Mouse (Mus musculus): ENCODE results near the gene Ccdc34.
"Not testable (repeated sequence)": the region's sequence is repeated elsewhere in the genome, so short reads cannot be mapped to it uniquely, and the experiment has no call there.

Ccdc34 gene

GRCm38 (mm10) chr2:110077655-110078054 is 60.0 kb downstream of the Ccdc34 start:
- no peak for DNase-seq (ENCODE audit: low spot score)

- DNase-seq (ENCODE audit: low spot score) = no peak
Observed at GRCm38 (mm10) chr2:110080532-110080931, 62.9 kb downstream of the Ccdc34 start.

GRCm38 (mm10) chr2:110082975-110083374 is 65.4 kb downstream of the Ccdc34 start:
- DNase-seq (ENCODE audit: low spot score) = no peak

- no peak for DNase-seq (ENCODE audit: low spot score)
Observed at GRCm38 (mm10) chr2:110085701-110086143, 68.1 kb downstream of the Ccdc34 start.

GRCm38 (mm10) chr2:110114133-110114532 is 96.5 kb downstream of the Ccdc34 start:
- no peak for DNase-seq (ENCODE audit: low spot score)

GRCm38 (mm10) chr2:110129396-110129795 is 111.8 kb downstream of the Ccdc34 start:
- no peak for DNase-seq (ENCODE audit: low spot score)

- DNase-seq (ENCODE audit: low spot score) = no peak
Observed at GRCm38 (mm10) chr2:110131573-110131972, 114.0 kb downstream of the Ccdc34 start.

- no peak for DNase-seq (ENCODE audit: low spot score)
Observed at GRCm38 (mm10) chr2:110133356-110134115, 115.9 kb downstream of the Ccdc34 start.

GRCm38 (mm10) chr2:110134765-110135594 is 117.4 kb downstream of the Ccdc34 start:
- no peak for DNase-seq (ENCODE audit: low spot score)

GRCm38 (mm10) chr2:110137291-110137690 is 119.7 kb downstream of the Ccdc34 start:
- no peak for DNase-seq (ENCODE audit: low spot score)

GRCm38 (mm10) chr2:110138096-110138495 is 120.5 kb downstream of the Ccdc34 start:
- DNase-seq (ENCODE audit: low spot score) = no peak

GRCm38 (mm10) chr2:110147980-110148379 is 130.4 kb downstream of the Ccdc34 start:
- DNase-seq (ENCODE audit: low spot score) = not testable (repeated sequence)

GRCm38 (mm10) chr2:110149246-110149645 is 131.6 kb downstream of the Ccdc34 start:
- DNase-seq (ENCODE audit: low spot score) = no peak

GRCm38 (mm10) chr2:110156321-110156720 is 138.7 kb downstream of the Ccdc34 start:
- no peak for DNase-seq (ENCODE audit: low spot score)

GRCm38 (mm10) chr2:110165003-110165402 is 147.4 kb downstream of the Ccdc34 start:
- DNase-seq (ENCODE audit: low spot score) = no peak

- no peak for DNase-seq (ENCODE audit: low spot score)
Observed at GRCm38 (mm10) chr2:110167694-110168093, 150.1 kb downstream of the Ccdc34 start.

- DNase-seq (ENCODE audit: low spot score) = no peak
Observed at GRCm38 (mm10) chr2:110168361-110168760, 150.7 kb downstream of the Ccdc34 start.

- DNase-seq (ENCODE audit: low spot score) = no peak
Observed at GRCm38 (mm10) chr2:110172456-110172855, 154.8 kb downstream of the Ccdc34 start.

GRCm38 (mm10) chr2:110173818-110174247 is 156.2 kb downstream of the Ccdc34 start:
- DNase-seq (ENCODE audit: low spot score) = no peak

GRCm38 (mm10) chr2:110176761-110177400 is 159.3 kb downstream of the Ccdc34 start:
- DNase-seq (ENCODE audit: low spot score) = no peak

- no peak for DNase-seq (ENCODE audit: low spot score)
Observed at GRCm38 (mm10) chr2:110177406-110177805, 159.8 kb downstream of the Ccdc34 start.

- no peak for DNase-seq (ENCODE audit: low spot score)
Observed at GRCm38 (mm10) chr2:110177879-110178278, 160.3 kb downstream of the Ccdc34 start.
